Mouse (Mus musculus) embryonic fibroblast, embryonic 13.5 days (primary cell): ENCODE results near the gene Coasy.

Experiments used
- CTCF ChIP-seq: IDR thresholded peaks from 2 replicates; pipeline ENCODE4 v1.5.1; 2011; ENCODE audit warnings: mild to moderate bottlenecking, control low read depth, low read length, moderate library complexity, borderline replicate concordance; ENCODE audit not compliant: insufficient read depth
- POLR2A ChIP-seq: IDR thresholded peaks from 2 replicates; pipeline ENCODE4 v1.6.1; 2011; ENCODE audit warnings: low read depth, mild to moderate bottlenecking, control low read depth, low read length, moderate library complexity

GRCm38 (mm10) chr11:101053974-101054373, 28.4 kb upstream of the Coasy start:
- TF ChIP-seq CTCF (no peak), POLR2A (no peak)
